Mouse (Mus musculus): Measurements from ENCODE around the gene Ptges3. TPM values are rescaled to one million over a fixed set of nuclear protein-coding genes. Genes with fewer than 3 reads are reported as not detected.

Gene Ptges3
- polyA plus RNA-seq, 1 experiment from 2014 or later = 493 TPM

DNA sequence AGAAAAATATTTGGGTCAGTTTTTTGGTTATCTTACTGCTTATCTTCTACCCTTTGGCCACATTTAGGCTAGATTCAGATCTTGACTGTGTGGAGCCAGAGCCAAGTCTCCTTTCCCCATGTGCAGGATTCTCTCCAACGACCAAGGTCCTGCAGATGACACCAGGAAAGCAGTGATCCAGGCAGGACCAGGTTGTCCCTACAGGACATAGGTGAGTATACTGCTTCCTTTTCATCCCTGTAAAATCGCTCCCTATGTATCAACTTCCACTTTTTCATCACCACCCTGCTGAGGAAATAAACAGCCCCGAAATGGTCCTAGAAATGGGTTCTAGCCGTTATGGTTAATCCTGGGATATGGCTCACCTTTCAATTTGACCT lies 37.5 kb downstream of the Ptges3 start:
- 19% methylated on average over 4 of the region's 4 CpGs for WGBS
- peak overlapping the region; percentile 78 for H3K4me3 ChIP-seq (replicated peaks)
- ATAC-seq (replicated peaks; ENCODE audit: low FRiP score) = no peak
- H3K27ac ChIP-seq = peak overlapping the region; percentile 45; the same call in 1 of the 2 replicates
- H3K36me3 ChIP-seq = 0 out of 2 replicates have a peak, but pooled peaks cover 4% of the 10 kb centered on the region
- peaks cover 60% of the 10 kb centered on the region for H3K4me1 ChIP-seq
- no peak overlapping the region for H3K9ac ChIP-seq
- no peaks in the 10 kb centered on the region for H3K9me3 ChIP-seq (replicated peaks)
- no peaks in the 10 kb centered on the region for H3K27me3 ChIP-seq
- peak overlapping the region; percentile 17; the same call in 1 of the 2 replicates for H3K4me2 ChIP-seq

DNA sequence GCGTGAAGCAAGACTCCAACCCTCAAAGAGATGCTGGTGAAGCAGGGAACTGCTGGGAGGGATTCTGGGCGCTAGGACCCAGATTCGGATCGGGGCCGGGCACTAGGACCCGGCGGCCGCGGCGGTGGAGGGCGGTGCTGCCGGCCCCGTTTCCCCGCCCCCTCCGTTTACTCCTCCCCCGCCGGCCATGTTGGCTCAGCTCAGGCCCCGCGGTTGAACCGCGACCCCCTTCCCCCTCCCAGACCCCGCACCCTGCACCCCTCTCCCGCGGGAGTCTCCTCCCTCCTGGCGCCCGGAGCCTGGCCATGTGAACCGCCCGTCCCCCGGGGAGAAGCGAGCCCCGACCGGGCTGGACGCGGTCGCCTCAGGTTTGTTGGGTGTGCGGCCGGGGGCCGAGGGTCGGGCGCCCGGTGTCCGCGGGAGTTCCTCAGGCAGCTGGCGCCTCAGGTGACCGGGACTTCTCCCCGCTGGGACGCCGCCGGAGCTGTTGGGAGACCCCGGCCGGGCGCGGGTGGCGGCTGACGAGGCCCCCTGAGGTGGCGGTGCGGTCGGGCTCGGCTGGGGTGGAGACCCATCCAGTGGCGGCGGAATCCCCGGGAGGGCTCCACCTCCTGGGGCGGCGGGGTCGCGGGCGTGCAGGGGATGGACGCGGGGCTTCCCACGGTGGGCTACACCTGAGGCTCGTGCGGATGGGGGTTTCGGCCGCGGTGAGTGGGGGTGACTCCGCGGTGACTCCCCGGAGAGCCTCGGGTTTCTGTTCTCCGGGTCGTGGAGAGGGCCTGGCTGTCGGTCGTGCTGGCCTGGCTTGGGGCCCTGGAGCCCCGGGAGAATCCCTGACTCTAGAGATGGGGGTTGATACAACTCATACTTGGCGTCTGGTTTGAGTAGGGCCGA lies 38.2 kb downstream of the Ptges3 start:
- Histone ChIP-seq H3K4me3 (replicated peaks) (peak overlapping the region; percentile 78), H3K9me3 (replicated peaks) (no peaks in the 10 kb centered on the region), H3K4me2 (peak overlapping the region; percentile 79), H3K36me3 (0 out of 2 replicates have a peak, but pooled peaks cover 4% of the 10 kb centered on the region), H3K4me1 (peaks cover 54% of the 10 kb centered on the region), H3K27ac (peak overlapping the region; percentile 81), H3K9ac (peak overlapping the region; percentile 95), H3K27me3 (no peaks in the 10 kb centered on the region)
- WGBS = under 1% methylated on average over 84 of the region's 86 CpGs
- peak; percentile 65 for ATAC-seq (replicated peaks; ENCODE audit: low FRiP score)

DNA sequence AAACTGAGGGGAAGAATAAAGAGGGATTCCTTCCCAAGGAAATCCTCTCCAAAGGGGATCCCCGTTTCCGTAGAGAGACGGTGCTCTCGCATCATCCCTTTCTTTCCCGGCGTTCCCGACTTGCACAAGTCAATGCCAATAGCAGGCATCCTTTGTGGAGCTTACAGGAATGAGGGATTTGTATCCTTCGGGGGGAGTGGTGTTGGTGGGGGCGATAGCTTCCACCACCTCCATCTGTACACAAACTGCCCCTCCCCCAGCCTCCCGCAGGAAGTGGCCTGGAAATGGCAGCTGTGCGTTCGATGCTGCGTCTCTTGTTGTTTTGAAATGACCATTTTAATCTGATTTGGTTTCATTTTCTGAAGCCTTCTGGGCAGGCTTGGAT lies 38.8 kb downstream of the Ptges3 start:
- WGBS = under 1% methylated on average over 13 of the region's 13 CpGs
- Histone ChIP-seq H3K4me2 (peak overlapping the region; percentile 79), H3K27ac (peak overlapping the region; percentile 81), H3K27me3 (no peaks in the 10 kb centered on the region), H3K36me3 (0 out of 2 replicates have a peak, but pooled peaks cover 4% of the 10 kb centered on the region), H3K9me3 (replicated peaks) (no peaks in the 10 kb centered on the region), H3K4me1 (peaks cover 50% of the 10 kb centered on the region), H3K4me3 (replicated peaks) (peak overlapping the region; percentile 78), H3K9ac (peak overlapping the region; percentile 95)
- no peak for ATAC-seq (replicated peaks; ENCODE audit: low FRiP score)

DNA sequence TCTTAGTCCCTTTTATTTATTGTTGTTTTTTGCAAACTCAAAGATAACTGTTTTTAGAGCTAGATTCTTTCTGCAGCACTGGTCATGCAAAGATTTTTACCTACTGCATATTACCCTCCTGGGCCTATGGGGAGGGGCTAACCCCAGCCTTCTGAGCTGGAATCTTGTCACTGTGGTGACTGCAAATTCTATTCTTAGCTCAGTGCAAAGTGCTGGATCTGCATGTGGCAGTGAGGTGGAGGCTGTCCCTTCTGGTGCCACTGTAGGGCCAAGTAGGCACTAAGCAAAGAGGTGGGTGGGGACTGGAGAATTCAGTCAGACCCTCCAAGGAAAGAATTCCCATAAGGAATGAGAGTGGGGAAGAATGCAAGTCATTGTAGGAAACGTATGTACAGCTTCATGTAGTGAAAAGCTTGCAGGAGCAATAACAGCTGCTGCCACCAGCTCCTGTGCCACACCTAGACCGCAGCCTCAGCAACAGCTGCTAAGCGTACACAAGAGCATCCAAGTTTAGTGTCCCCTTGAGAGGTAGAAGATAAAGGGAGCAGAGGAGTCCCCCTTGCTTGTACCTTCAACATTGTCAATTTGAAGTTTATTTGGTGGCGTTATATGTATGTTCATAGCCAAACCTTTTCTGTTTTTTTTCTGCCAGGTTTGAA lies 51.5 kb downstream of the Ptges3 start:
- H3K36me3 ChIP-seq = peaks cover 65% of the 10 kb centered on the region
- H3K4me3 ChIP-seq (replicated peaks) = no peak overlapping the region
- no peak for ATAC-seq (replicated peaks; ENCODE audit: low FRiP score)
- no peak overlapping the region for H3K9ac ChIP-seq
- 79% methylated on average over 4 of the region's 4 CpGs for WGBS
- H3K27ac ChIP-seq = 0 out of 2 replicates have a peak overlapping the region, but pooled peaks have one; percentile 30
- H3K4me1 ChIP-seq = peaks cover 8% of the 10 kb centered on the region
- no peaks in the 10 kb centered on the region for H3K9me3 ChIP-seq (replicated peaks)
- no peak overlapping the region for H3K4me2 ChIP-seq
- no peaks in the 10 kb centered on the region for H3K27me3 ChIP-seq

DNA sequence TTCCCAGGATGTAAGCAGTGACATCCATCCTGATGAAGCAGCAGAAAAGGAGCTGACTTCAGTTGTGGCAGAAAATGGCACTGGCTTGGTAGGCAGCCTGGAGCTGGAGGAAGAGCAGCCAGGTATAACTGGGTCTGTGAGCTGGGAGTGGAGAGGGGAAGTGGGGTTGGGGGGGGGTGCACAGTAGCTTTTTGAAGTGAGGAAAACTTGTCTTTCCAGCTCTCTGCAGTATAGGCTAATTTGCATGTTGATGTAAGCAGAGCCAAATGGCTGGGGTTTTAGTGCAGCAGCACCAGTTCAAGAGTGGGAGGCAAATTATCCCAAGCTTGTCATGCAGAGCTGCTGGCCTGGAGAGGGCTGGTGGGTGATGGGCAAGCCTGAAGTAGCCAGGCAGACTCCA lies 52.5 kb downstream of the Ptges3 start:
- ATAC-seq (replicated peaks; ENCODE audit: low FRiP score) = peak; percentile 76

DNA sequence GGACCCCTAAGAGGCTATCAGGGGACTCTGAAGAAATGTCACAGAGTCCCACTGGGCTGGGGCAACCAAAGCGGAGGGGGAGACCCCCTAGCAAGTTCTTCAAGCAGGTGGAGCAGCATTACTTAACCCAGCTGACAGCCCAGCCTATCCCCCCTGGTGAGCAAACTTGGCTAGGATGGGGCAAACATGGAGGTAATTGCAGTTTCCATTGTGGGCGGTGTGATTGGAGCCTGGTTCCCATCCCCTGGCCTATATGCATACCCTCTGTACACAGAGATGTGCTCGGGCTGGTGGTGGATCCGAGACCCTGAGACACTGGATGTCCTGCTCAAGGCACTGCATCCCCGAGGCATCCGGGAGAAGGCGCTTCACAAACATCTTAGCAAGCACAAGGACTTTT lies 65.1 kb downstream of the Ptges3 start:
- no peaks in the 10 kb centered on the region for H3K27me3 ChIP-seq
- no peak for ATAC-seq (replicated peaks; ENCODE audit: low FRiP score)
- no peak overlapping the region for H3K4me2 ChIP-seq
- H3K4me3 ChIP-seq (replicated peaks) = no peak overlapping the region
- no peak overlapping the region for H3K9ac ChIP-seq
- H3K4me1 ChIP-seq = no peaks in the 10 kb centered on the region
- 95% methylated on average over 7 of the region's 7 CpGs for WGBS
- H3K9me3 ChIP-seq (replicated peaks) = no peaks in the 10 kb centered on the region
- peaks cover 98% of the 10 kb centered on the region for H3K36me3 ChIP-seq
- H3K27ac ChIP-seq = no peak overlapping the region

More for the DNA sequence above, 52.5 kb downstream of the Ptges3 start:
- peaks cover 75% of the 10 kb centered on the region for H3K36me3 ChIP-seq
- H3K4me3 ChIP-seq (replicated peaks) = no peak overlapping the region
- no peak overlapping the region for H3K4me2 ChIP-seq
- H3K9ac ChIP-seq = no peak overlapping the region
- no peaks in the 10 kb centered on the region for H3K27me3 ChIP-seq
- H3K4me1 ChIP-seq = peaks cover 8% of the 10 kb centered on the region
- no peaks in the 10 kb centered on the region for H3K9me3 ChIP-seq (replicated peaks)
- peak overlapping the region; percentile 69; the same call in 1 of the 2 replicates for H3K27ac ChIP-seq

DNA sequence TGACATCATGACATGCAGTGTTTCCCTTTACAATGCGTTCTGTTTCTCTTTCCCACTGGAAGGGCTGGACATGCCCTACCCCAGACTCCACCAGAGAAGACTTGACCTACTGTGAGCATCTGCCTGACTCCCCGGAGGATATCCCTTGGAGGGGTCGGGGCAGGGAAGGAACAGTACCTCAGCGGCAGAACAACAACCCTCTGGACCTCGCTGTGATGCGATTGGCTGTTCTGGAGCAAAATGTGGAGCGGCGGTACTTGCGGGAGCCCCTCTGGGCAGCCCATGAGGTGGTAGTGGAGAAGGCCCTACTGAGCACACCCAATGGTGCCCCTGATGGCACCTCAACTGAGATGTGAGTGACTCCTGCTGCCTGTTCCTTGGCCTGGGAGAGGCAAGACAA lies 66.1 kb downstream of the Ptges3 start:
- Histone ChIP-seq H3K9ac (no peak overlapping the region), H3K27ac (no peak overlapping the region), H3K4me3 (replicated peaks) (no peak overlapping the region), H3K9me3 (replicated peaks) (no peaks in the 10 kb centered on the region), H3K4me1 (no peaks in the 10 kb centered on the region), H3K4me2 (no peak overlapping the region), H3K36me3 (peaks cover 96% of the 10 kb centered on the region), H3K27me3 (no peaks in the 10 kb centered on the region)
- 89% methylated on average over 9 of the region's 9 CpGs for WGBS
- no peak for ATAC-seq (replicated peaks; ENCODE audit: low FRiP score)

DNA sequence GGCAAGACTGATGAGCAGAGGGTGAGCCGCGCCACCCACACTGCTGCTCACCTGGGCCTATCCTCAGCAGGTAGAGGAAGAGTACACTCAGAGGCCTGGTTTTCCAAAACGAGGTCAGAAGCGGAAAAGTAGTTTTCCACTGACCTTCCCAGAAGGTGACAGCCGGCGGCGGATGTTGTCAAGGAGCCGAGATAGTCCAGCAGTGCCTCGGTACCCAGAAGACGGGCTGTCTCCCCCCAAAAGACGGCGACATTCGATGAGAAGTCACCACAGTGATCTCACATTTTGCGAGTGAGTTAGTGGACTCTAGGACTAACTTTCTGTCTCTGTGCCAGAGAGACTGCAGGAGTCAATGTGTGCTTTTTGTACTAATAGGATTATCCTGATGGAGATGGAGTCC lies 67.2 kb downstream of the Ptges3 start:
- H3K9ac ChIP-seq = no peak overlapping the region
- no peaks in the 10 kb centered on the region for H3K9me3 ChIP-seq (replicated peaks)
- ATAC-seq (replicated peaks; ENCODE audit: low FRiP score) = no peak
- 94% methylated on average over 14 of the region's 14 CpGs for whole genome bisulfite sequencing
- no peak overlapping the region for H3K4me3 ChIP-seq (replicated peaks)
- H3K4me1 ChIP-seq = no peaks in the 10 kb centered on the region
- H3K4me2 ChIP-seq = no peak overlapping the region
- no peaks in the 10 kb centered on the region for H3K27me3 ChIP-seq
- no peak overlapping the region for H3K27ac ChIP-seq
- H3K36me3 ChIP-seq = peaks cover 95% of the 10 kb centered on the region

MicroRNAs within 50 kb of the gene (microRNA counts, 519-probe panel; counts per million panel counts)
- 31.7 counts per million for microRNA mmu-miR-677

Small RNA genes within 50 kb of the gene (microRNA-seq; reads per million reads assigned to microRNA genes)
- 11.4 reads per million, percentile 30 among the genes with 10 or more reads in this experiment for gene Mir677

Other genes starting within 250 kb of the Ptges3 start
- 2.0 TPM in 2 replicates for gene Rdh19, start 209.0 kb upstream of the Ptges3 start, polyA plus RNA-seq (2015; fragmentation: Nextera tagmentation; extraction: Ambion mirVana)
- 0.64 and 0.72 TPM in 2 replicates for gene Rdh16f2, start 192.5 kb upstream of the Ptges3 start, polyA plus RNA-seq (2015; fragmentation: Nextera tagmentation; extraction: Ambion mirVana)
- gene Rdh7, start 170.1 kb upstream of the Ptges3 start, polyA plus RNA-seq (2015; fragmentation: Nextera tagmentation; extraction: Ambion mirVana) = not detected in 2 replicates
- 0.08 TPM in 1 of 2 replicates, not detected in the other for gene Sdr9c7, start 160.4 kb upstream of the Ptges3 start, polyA plus RNA-seq (2015; fragmentation: Nextera tagmentation; extraction: Ambion mirVana)
- not detected in 2 replicates for gene Hsd17b6, start 51.3 kb upstream of the Ptges3 start, polyA plus RNA-seq (2015; fragmentation: Nextera tagmentation; extraction: Ambion mirVana)
- gene Prim1, start 43.8 kb upstream of the Ptges3 start, polyA plus RNA-seq (2015; fragmentation: Nextera tagmentation; extraction: Ambion mirVana) = 84.9 and 92.8 TPM in 2 replicates
- gene Naca, start 23.4 kb upstream of the Ptges3 start, polyA plus RNA-seq (2015; fragmentation: Nextera tagmentation; extraction: Ambion mirVana) = 838 and 886 TPM in 2 replicates
- 2,850 and 2,855 TPM in 2 replicates for gene Atp5b, start 24.3 kb downstream of the Ptges3 start, polyA plus RNA-seq (2015; fragmentation: Nextera tagmentation; extraction: Ambion mirVana)
- gene Baz2a, start 32.6 kb downstream of the Ptges3 start, polyA plus RNA-seq (2015; fragmentation: Nextera tagmentation; extraction: Ambion mirVana) = 12.7 and 14.2 TPM in 2 replicates
- 40.6 and 42.8 TPM in 2 replicates for gene Rbms2, start 121.3 kb downstream of the Ptges3 start, polyA plus RNA-seq (2015; fragmentation: Nextera tagmentation; extraction: Ambion mirVana)
- gene Gls2, start 135.5 kb downstream of the Ptges3 start, polyA plus RNA-seq (2015; fragmentation: Nextera tagmentation; extraction: Ambion mirVana) = 1.4 and 1.8 TPM in 2 replicates
- gene Spryd4, start 152.9 kb downstream of the Ptges3 start, polyA plus RNA-seq (2015; fragmentation: Nextera tagmentation; extraction: Ambion mirVana) = 32.8 and 34.3 TPM in 2 replicates
- gene Mip, start 166.9 kb downstream of the Ptges3 start, polyA plus RNA-seq (2015; fragmentation: Nextera tagmentation; extraction: Ambion mirVana) = not detected in 2 replicates
- gene Timeless, start 173.1 kb downstream of the Ptges3 start, polyA plus RNA-seq (2015; fragmentation: Nextera tagmentation; extraction: Ambion mirVana) = 64.4 and 71.7 TPM in 2 replicates
- gene Apon, start 195.1 kb downstream of the Ptges3 start, polyA plus RNA-seq (2015; fragmentation: Nextera tagmentation; extraction: Ambion mirVana) = 0.40 and 0.45 TPM in 2 replicates
- 0.48 and 2.5 TPM in 2 replicates for gene Apof, start 209.7 kb downstream of the Ptges3 start, polyA plus RNA-seq (2015; fragmentation: Nextera tagmentation; extraction: Ambion mirVana)
- gene Stat2, start 211.6 kb downstream of the Ptges3 start, polyA plus RNA-seq (2015; fragmentation: Nextera tagmentation; extraction: Ambion mirVana) = 11.8 and 14.2 TPM in 2 replicates
- 0.21 and 0.40 TPM in 2 replicates for gene Il23a, start 239.8 kb downstream of the Ptges3 start, polyA plus RNA-seq (2015; fragmentation: Nextera tagmentation; extraction: Ambion mirVana)
- 38.4 and 41.7 TPM in 2 replicates for gene Pan2, start 244.4 kb downstream of the Ptges3 start, polyA plus RNA-seq (2015; fragmentation: Nextera tagmentation; extraction: Ambion mirVana)

All from kidney, embryonic 15.5 days (tissue).